Mouse (Mus musculus): ENCODE measurements around the gene AC109138.7. TPM values are rescaled to one million over a fixed set of nuclear protein-coding genes. Genes with fewer than 3 reads are reported as not detected.

AC109138.7 gene
- polyA plus RNA-seq, 1 experiment from 2014 or later: not detected

DNA sequence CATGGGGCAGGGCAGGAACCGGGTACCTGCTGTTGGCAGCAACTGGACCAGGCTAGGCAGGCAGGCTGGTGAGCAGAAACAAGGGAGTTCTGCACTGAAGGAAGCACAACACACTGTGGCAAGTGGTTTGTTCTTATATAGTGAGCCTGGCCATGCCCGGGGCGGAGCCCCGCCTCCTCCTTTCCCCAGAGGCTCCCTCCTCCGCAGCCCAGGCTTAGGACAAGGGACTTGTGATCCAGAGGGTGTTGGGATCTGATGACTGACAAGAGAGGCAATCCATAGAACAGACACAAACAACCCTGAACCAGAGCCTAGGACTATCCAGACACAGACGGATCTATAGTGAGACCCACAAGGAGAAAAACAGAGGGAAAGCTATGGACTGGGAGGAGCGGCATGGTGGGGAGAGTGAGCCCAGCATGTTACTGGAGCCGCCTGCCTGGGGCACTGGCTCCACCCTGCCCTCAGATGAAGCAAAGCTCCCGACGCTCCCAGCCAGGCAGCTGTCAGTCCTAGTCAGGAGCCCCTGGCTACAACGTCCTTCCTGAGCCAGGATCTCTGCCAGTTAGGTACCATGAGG is 38.7 kb upstream of the AC109138.7 start, which contains the start of gene Carns1:
Carns1 (minus strand) TSS at position 112 of the 580 bp plus-strand sequence.
- no peak within 1 kb of the TSS for H3K4me3 ChIP-seq (replicated peaks; ENCODE audit: low read length)

DNA sequence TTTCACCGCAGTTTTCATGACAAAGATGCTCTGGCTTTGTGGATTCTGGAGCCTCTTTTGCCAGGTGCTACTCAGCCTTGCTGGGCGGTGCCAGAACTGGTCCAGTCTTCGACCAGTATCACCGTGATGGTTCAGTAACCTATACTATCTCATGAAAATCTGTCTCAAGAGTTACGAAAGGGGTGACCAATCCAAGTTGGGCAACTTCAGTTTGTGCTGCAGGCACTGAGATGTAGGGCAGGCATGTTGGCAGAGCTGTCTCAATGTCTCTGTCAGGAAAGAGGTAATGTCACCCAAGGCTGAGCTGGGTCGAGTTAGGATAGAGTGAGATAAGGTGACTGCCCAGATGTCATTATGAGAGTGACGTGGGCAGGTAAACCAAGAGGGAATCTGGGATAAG is 33.7 kb upstream of the AC109138.7 start:
- ATAC-seq (ENCODE audit: low FRiP score) (no peak), DNase-seq (ENCODE audit: low spot score) (no peak)
- Histone ChIP-seq H3K9ac (no peak overlapping the region), H3K27me3 (ENCODE audit: control insufficient read depth, insufficient read depth, low read length) (no peaks in the 10 kb centered on the region; the same call in 1 of the 2 replicates), H3K27ac (no peak overlapping the region), H3K4me3 (replicated peaks; ENCODE audit: low read length) (no peak overlapping the region), H3K4me1 (replicated peaks; ENCODE audit: control insufficient read depth, insufficient read depth, low read length) (peaks cover 7% of the 10 kb centered on the region; the same call in 1 of the 2 replicates), H3K4me2 (replicated peaks) (no peak overlapping the region), H3K36me3 (replicated peaks; ENCODE audit: control insufficient read depth, insufficient read depth) (no peaks in the 10 kb centered on the region), H3K9me3 (ENCODE audit: control insufficient read depth, low read length) (no peaks in the 10 kb centered on the region)
- WGBS: 87% methylated on average over 7 of the region's 7 CpGs

More for the DNA sequence above, 38.7 kb upstream of the AC109138.7 start, which contains the start of gene Carns1:
- H3K36me3 ChIP-seq (replicated peaks; ENCODE audit: control insufficient read depth, insufficient read depth): no peaks in the 10 kb centered on the region
- H3K4me1 ChIP-seq (replicated peaks; ENCODE audit: control insufficient read depth, insufficient read depth, low read length): no peaks in the 10 kb centered on the region; the same call in 1 of the 2 replicates
- H3K9me3 ChIP-seq (ENCODE audit: control insufficient read depth, low read length): no peaks in the 10 kb centered on the region
- H3K9ac ChIP-seq: 0 out of 2 replicates have a peak within 1 kb of the TSS, but pooled peaks have one; percentile 26
- ATAC-seq (ENCODE audit: low FRiP score) (0 out of 2 replicates have a peak, but pooled peaks have one; percentile 42), DNase-seq (ENCODE audit: low spot score) (no peak)
- WGBS: 3% methylated on average over 10 of the region's 11 CpGs
- no peak within 1 kb of the TSS for H3K27ac ChIP-seq
- peak within 1 kb of the TSS; percentile 36 for H3K4me2 ChIP-seq (replicated peaks)
- no peaks in the 10 kb centered on the region; the same call in 1 of the 2 replicates for H3K27me3 ChIP-seq (ENCODE audit: control insufficient read depth, insufficient read depth, low read length)

DNA sequence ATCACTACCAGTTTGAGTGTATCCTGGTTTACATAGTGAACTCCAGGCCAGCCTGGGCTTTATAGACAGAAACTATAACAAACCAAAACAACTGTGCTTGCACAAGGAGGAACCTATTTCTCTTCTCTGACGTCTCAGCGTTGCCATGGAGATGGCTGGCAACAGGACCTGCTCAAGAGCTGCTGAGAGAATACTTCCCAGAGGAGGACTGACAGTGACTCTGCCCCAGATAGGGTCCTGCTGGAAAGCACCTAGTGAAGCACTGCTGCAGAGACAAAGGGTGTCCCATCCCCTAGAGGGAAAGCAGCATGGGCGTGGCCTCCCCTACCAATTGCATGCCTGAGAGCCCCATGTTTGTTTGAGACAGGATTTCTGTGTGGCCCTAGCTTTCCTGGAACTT is 32.3 kb upstream of the AC109138.7 start:
- H3K9me3 ChIP-seq (ENCODE audit: control insufficient read depth, low read length): no peaks in the 10 kb centered on the region
- 49% methylated on average over 3 of the region's 3 CpGs for WGBS
- H3K36me3 ChIP-seq (replicated peaks; ENCODE audit: control insufficient read depth, insufficient read depth): no peaks in the 10 kb centered on the region
- no peak overlapping the region for H3K9ac ChIP-seq
- no peak overlapping the region for H3K4me3 ChIP-seq (replicated peaks; ENCODE audit: low read length)
- H3K4me2 ChIP-seq (replicated peaks): no peak overlapping the region
- ATAC-seq (ENCODE audit: low FRiP score): 0 out of 2 replicates have a peak, but pooled peaks have one; percentile 51
- no peaks in the 10 kb centered on the region for H3K27me3 ChIP-seq (ENCODE audit: control insufficient read depth, insufficient read depth, low read length)
- peak; percentile 57 for DNase-seq (ENCODE audit: low spot score)
- peaks cover 7% of the 10 kb centered on the region; the same call in 1 of the 2 replicates for H3K4me1 ChIP-seq (replicated peaks; ENCODE audit: control insufficient read depth, insufficient read depth, low read length)
- no peak overlapping the region for H3K27ac ChIP-seq

DNA sequence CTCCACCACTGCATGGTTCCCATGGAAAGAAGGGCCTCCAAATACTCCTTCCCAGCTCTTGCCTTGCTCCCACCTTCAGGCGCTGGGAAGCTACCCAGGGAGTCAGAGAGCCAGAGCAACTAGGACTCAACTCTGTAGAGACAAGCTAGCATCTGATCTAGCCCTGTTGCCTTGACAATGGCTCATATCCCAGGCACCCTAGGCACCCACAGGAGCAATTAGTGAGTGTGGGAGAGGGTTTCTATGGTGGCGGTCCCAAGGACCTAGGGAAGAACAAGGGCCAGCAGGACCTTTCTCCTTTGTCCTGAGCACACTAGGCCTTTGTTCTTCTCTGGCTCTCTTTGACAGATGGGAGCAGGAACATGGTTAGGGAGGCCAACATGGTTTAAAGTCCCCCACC is 30.5 kb upstream of the AC109138.7 start:
- Histone ChIP-seq H3K4me1 (replicated peaks; ENCODE audit: control insufficient read depth, insufficient read depth, low read length) (peaks cover 7% of the 10 kb centered on the region; the same call in 1 of the 2 replicates), H3K9ac (no peak overlapping the region), H3K4me2 (replicated peaks) (no peak overlapping the region), H3K27me3 (ENCODE audit: control insufficient read depth, insufficient read depth, low read length) (no peaks in the 10 kb centered on the region), H3K27ac (no peak overlapping the region), H3K36me3 (replicated peaks; ENCODE audit: control insufficient read depth, insufficient read depth) (no peaks in the 10 kb centered on the region), H3K9me3 (ENCODE audit: control insufficient read depth, low read length) (no peaks in the 10 kb centered on the region), H3K4me3 (replicated peaks; ENCODE audit: low read length) (no peak overlapping the region)
- no peak for DNase-seq (ENCODE audit: low spot score)
- ATAC-seq (ENCODE audit: low FRiP score): no peak
- WGBS: 55% methylated on average over 2 of the region's 2 CpGs

DNA sequence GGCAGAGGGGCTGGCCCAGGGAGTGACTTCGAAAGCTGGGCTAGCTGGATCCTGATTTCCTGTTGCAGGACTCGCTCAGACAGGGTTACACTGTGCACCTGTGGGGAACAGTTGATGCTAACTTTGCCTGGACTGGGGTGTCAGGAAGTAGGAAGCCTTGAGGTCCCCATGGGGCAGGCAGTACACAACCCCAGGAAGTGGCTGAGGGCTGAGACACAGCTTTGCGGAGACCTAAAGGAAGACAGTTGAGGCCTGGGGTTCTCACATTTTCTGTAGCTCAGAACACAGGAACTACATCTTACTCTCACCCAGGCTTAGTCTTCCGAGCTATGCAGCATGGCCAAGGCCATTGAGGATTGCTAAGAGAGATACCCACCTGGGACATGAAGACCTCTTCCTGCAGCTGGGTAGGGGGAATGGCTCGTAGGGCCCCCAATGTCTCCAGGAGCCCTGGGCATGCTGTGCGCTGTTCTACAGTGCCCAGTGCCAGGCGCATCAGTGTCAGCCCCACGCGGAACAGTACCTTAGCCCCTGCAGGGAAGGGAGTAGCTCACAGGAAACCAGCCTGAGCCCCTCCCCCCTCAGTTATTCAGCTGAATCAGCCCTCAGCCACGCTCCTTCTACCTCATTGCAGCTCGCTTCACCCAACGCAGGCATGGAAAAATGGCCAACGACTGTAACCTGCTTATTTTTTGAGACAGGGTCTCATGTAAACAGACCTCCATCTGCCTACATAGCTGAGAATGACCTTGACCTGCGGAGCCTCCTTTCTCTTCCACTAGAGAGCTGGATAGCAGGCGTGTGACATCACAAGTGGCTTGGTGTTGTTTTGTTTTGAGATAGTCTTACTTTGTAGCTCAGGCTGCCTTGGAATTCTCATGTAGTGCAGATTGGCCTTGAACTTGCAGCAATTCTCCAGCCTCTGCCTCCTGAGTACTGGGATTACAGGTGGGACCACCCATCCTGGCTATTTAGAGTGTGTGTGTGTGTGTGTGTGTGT is 28.9 kb upstream of the AC109138.7 start:
- peaks cover 7% of the 10 kb centered on the region; the same call in 1 of the 2 replicates for H3K4me1 ChIP-seq (replicated peaks; ENCODE audit: control insufficient read depth, insufficient read depth, low read length)
- WGBS: 60% methylated on average over 15 of the region's 15 CpGs
- DNase-seq (ENCODE audit: low spot score): no peak

DNA sequence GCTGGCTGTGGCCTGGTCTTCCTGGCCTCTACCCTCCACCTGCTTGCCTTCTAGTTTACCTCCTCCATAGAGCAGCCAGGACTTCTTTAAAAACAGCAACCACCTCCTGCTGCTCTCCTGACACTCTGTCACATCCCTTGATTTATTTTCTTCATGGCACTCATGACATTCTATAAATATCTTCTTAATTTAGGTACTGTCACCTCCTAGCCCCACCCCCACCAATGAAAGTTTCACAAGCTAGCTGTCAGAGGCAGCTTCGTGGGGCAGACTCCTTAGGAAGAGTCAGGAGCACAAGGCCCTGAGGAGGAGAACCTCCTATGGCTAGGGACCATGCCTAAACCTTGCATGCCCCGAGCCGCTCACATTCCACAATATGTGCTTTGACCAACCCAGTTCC is 26.9 kb upstream of the AC109138.7 start:
- H3K9me3 ChIP-seq (ENCODE audit: control insufficient read depth, low read length): no peaks in the 10 kb centered on the region
- H3K27me3 ChIP-seq (ENCODE audit: control insufficient read depth, insufficient read depth, low read length): no peaks in the 10 kb centered on the region
- 80% methylated on average over 3 of the region's 3 CpGs for WGBS
- H3K36me3 ChIP-seq (replicated peaks; ENCODE audit: control insufficient read depth, insufficient read depth): no peaks in the 10 kb centered on the region
- H3K27ac ChIP-seq: no peak overlapping the region
- DNase-seq (ENCODE audit: low spot score) (no peak), ATAC-seq (ENCODE audit: low FRiP score) (no peak)
- no peak overlapping the region for H3K9ac ChIP-seq
- peaks cover 1% of the 10 kb centered on the region; the same call in 1 of the 2 replicates for H3K4me1 ChIP-seq (replicated peaks; ENCODE audit: control insufficient read depth, insufficient read depth, low read length)
- no peak overlapping the region for H3K4me3 ChIP-seq (replicated peaks; ENCODE audit: low read length)
- no peak overlapping the region for H3K4me2 ChIP-seq (replicated peaks)

More for the DNA sequence above, 28.9 kb upstream of the AC109138.7 start:
- Histone ChIP-seq H3K4me3 (replicated peaks; ENCODE audit: low read length) (no peak overlapping the region), H3K9ac (no peak overlapping the region), H3K27ac (peak overlapping the region; percentile 26; the same call in 1 of the 2 replicates), H3K9me3 (ENCODE audit: control insufficient read depth, low read length) (no peaks in the 10 kb centered on the region), H3K27me3 (ENCODE audit: control insufficient read depth, insufficient read depth, low read length) (no peaks in the 10 kb centered on the region), H3K4me2 (replicated peaks) (no peak overlapping the region), H3K36me3 (replicated peaks; ENCODE audit: control insufficient read depth, insufficient read depth) (no peaks in the 10 kb centered on the region)
- ATAC-seq (ENCODE audit: low FRiP score): no peak

DNA sequence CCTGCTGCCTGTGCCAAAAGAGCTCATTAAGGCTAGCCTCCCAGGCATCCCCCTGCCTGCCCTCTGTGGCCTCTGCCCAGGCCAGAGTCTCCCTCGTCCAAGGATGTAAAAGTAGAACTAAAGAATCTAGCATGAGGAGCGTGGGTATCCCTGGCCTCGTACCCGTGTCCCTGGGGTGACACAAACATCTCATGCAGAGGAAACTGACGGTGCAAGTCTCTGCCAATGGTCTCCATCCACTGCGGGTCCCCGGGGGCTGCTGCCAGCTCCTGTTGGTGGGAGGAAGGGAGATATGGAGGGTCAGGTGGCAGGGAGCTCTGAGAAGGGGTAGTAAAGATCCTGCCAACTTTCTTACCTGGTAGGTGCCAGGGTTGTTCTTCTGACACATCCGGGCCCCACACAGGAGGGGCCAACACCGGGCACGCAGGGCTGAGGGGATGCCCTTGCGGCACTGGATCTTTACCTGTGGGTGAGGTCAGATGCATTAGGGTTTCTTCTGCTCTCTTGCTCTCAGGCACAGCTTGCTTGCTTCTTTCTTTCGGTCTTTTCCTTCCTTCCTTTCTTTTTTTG is 25.0 kb upstream of the AC109138.7 start:
- Histone ChIP-seq H3K4me2 (replicated peaks) (no peak overlapping the region), H3K4me3 (replicated peaks; ENCODE audit: low read length) (no peak overlapping the region), H3K27ac (no peak overlapping the region), H3K27me3 (ENCODE audit: control insufficient read depth, insufficient read depth, low read length) (no peaks in the 10 kb centered on the region), H3K9me3 (ENCODE audit: control insufficient read depth, low read length) (no peaks in the 10 kb centered on the region), H3K4me1 (replicated peaks; ENCODE audit: control insufficient read depth, insufficient read depth, low read length) (peaks cover 12% of the 10 kb centered on the region), H3K9ac (no peak overlapping the region), H3K36me3 (replicated peaks; ENCODE audit: control insufficient read depth, insufficient read depth) (peaks cover 10% of the 10 kb centered on the region)
- DNase-seq (ENCODE audit: low spot score) (no peak), ATAC-seq (ENCODE audit: low FRiP score) (no peak)
- 92% methylated on average over 12 of the region's 12 CpGs for WGBS

DNA sequence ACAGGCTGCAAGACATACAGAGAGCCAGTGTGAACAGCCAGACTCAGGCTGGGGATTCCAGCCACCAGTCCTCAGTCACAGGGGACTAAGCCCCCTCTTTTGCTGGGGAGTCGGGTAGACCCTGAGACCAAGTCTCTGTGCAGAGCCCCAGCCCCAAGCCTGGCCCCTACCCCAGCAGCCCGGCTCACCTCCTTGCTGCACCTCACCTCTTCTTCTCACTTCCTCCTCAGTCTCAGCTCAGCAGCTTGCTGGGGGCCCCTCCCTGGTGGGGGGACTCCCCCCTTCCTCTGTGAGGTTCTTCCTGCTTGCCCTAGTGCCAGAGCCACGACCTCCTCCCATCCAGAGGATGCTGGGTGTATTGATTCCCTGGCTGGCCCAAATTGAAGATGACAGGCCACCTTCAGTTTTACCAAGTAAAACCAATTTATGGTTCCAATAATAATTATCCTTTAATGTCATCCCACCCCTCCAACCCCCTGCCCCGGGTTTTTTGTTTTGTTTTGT is 23.3 kb upstream of the AC109138.7 start, which contains the start of gene Tbc1d10c:
Tbc1d10c (minus strand) TSS at position 454 of the 504 bp plus-strand sequence.
- WGBS: 74% methylated on average over 4 of the region's 4 CpGs
- DNase-seq (ENCODE audit: low spot score) (no peak), ATAC-seq (ENCODE audit: low FRiP score) (no peak)
- H3K27ac ChIP-seq: peak within 1 kb of the TSS; percentile 90
- no peaks in the 10 kb centered on the region for H3K9me3 ChIP-seq (ENCODE audit: control insufficient read depth, low read length)
- peaks cover 28% of the 10 kb centered on the region for H3K36me3 ChIP-seq (replicated peaks; ENCODE audit: control insufficient read depth, insufficient read depth)
- H3K4me2 ChIP-seq (replicated peaks): peak within 1 kb of the TSS; percentile 65
- no peaks in the 10 kb centered on the region for H3K27me3 ChIP-seq (ENCODE audit: control insufficient read depth, insufficient read depth, low read length)
- H3K4me1 ChIP-seq (replicated peaks; ENCODE audit: control insufficient read depth, insufficient read depth, low read length): peaks cover 12% of the 10 kb centered on the region
- H3K4me3 ChIP-seq (replicated peaks; ENCODE audit: low read length): peak within 1 kb of the TSS; percentile 97
- peak within 1 kb of the TSS; percentile 98 for H3K9ac ChIP-seq
